Mouse (Mus musculus) liver, adult (tissue): ENCODE measurements at regions not wholly inside any gene's neighbourhood (a gene's known extent, or its start where the extent isn't known, plus 50 kb on each side); places are given as distances from the start of the nearest gene placed in this dataset.

ENCODE experiments used
- GATA4 ChIP-seq: IDR thresholded peaks from 2 replicates; pipeline ENCODE4 v1.6.1; 2014; ENCODE audit warnings: mild to moderate bottlenecking, low read length; ENCODE audit not compliant: insufficient replicate concordance

GRCm38 (mm10) chr2:147782496-147782895 is 264.3 kb downstream of the Foxa2 start:
- TF ChIP-seq GATA4, result no peak

GRCm38 (mm10) chr2:147776316-147776715 is 270.5 kb downstream of the Foxa2 start:
- no peak for TF ChIP-seq GATA4

- TF ChIP-seq GATA4, result no peak
These were observed 274.2 kb downstream of the Foxa2 start for GRCm38 (mm10) chr2:147772579-147772978.

DNA sequence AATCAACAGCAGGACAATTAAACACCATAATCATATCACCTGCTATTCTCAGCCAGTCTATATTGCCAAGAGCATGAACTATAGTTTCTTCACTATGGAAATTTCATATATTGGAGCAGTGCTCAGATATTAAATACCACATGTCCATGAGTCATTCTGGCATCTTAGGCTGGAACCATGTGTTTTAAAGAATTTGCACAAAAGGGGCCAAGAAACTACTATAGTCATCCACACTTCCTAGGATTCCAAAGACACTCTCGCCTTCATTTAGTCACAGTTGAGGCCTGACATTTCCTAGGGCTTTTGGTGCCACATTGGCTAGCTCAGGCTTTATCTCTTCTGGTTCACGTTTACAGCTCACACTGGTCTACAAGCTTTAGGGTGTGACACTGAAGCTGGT is 293.7 kb downstream of the Foxa2 start:
- TF ChIP-seq GATA4, result no peak

- no peak for TF ChIP-seq GATA4
These were observed 294.9 kb downstream of the Foxa2 start for GRCm38 (mm10) chr2:147751831-147752230.

DNA sequence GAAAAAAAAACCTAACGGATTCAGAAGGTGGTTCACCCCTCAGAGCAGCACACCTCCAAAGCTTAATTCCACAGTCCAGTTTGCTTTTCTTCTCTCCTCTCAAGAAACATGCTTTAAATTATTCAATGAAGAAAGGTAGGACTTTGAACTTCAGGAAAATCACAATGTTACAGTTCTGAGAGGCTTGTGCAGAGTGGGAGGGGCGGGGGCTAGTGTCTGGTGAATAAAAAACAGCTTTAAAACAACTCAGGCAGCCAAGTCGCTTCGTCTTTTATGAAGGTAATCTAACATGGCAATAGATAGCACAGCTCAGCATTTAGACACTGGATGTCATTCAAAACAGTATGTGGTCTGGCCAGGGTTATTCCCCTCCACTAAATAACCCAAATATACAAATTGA is 298.8 kb downstream of the Foxa2 start:
- no peak for TF ChIP-seq GATA4

GRCm38 (mm10) chr2:147743908-147744307 is 302.9 kb downstream of the Foxa2 start:
- no peak for TF ChIP-seq GATA4

GRCm38 (mm10) chr2:147738307-147738872 is 308.4 kb downstream of the Foxa2 start:
- TF ChIP-seq GATA4, result no peak

DNA sequence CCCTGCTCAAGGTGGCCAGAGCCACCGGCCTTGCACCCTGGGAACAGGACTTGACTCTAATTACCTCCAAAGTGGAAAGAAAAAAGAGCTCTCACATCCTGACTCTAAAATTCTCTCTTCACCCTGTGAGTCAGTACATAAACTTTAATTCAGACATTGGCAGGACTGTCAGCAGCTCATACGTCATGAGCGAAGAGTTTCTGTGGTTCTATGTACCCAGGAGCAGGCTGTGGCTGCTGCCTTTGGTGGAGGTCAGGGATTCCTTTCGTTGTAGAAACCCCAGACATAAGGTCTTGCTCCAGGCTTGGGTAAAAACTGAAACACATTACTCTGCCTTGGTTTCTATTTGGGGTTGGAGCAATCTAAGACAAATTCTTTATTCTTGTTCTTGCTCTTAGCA is 319.4 kb downstream of the Foxa2 start:
- no peak for TF ChIP-seq GATA4

- no peak for TF ChIP-seq GATA4
These were observed 327.8 kb downstream of the Foxa2 start for GRCm38 (mm10) chr2:147718936-147719335.

DNA sequence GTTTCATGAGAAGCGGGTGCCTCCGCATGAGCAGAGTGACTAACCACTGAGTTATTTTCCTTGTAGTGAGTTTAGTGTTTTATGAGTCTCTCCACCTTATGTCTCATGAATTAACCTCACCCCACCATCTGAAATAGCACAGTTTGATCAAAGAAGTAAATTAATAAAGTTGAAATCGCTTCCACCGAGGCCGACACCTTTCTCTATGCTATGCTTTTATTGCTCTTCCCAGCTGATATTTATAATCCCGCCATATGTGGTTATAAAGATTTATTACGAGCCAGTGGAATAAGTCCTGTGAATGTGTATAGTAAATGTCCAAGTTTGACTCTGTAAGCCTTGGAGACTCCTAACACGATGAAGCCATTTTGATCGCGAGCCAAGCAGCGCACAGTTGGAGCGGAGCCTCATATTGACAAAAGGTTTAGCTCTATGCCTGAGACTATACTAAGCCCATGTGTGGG is 329.3 kb downstream of the Foxa2 start:
- TF ChIP-seq GATA4, result no peak

- TF ChIP-seq GATA4, result no peak
These were observed 331.0 kb downstream of the Foxa2 start for GRCm38 (mm10) chr2:147715791-147716190.

GRCm38 (mm10) chr2:147710593-147711265 is 336.0 kb downstream of the Foxa2 start:
- no peak for TF ChIP-seq GATA4

GRCm38 (mm10) chr2:147709799-147710198 is 337.0 kb downstream of the Foxa2 start:
- no peak for TF ChIP-seq GATA4

- TF ChIP-seq GATA4, result no peak
These were observed 339.6 kb downstream of the Foxa2 start for GRCm38 (mm10) chr2:147707156-147707555.

DNA sequence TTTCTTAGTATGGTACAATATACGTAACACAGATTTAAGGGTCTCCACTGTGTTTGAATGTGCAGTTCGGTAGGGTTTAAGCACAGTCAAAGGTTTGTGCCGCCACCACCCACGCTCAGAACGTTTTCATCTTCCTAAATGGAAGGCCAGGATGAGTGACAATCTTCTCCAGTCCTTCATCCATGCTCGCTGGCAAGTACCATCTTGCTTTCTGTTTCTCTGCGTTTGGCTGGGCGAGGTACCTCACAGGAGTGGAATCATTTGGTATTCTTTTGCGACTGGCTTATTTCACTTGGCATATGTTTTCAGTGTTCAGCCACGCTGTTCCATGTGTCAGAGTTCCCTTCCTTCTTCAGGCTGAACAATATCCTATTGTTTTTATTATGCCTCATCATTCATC is 342.3 kb downstream of the Pax1 start:
- TF ChIP-seq GATA4, result no peak
